In genomic region chr12:55465401-55465983, GRCm38 (mm10) we compare ENCODE assay signal across 8 mouse cellular contexts. TPM values are rescaled to one million over a fixed set of nuclear protein-coding genes. Genes with fewer than 3 reads are reported as not detected.
DNase-seq lines count a peak whose midpoint lies in the region; ATAC-seq lines count a peak whose summit lies in the region.

No protein-coding gene starts in this region.

- H3K27ac ChIP-seq in midbrain, embryonic 10.5 days (replicated peaks) = peak overlapping the region; percentile 67
- H3K27ac ChIP-seq in midbrain, embryonic 16.5 days (ENCODE audit: low read length) = no peak overlapping the region
- H3K27ac ChIP-seq in hindbrain, embryonic 16.5 days (ENCODE audit: low read depth, low read length) = 0 out of 2 replicates have a peak overlapping the region, but pooled peaks have one; percentile 17

- 80% methylated on average over 17 of the region's 17 CpGs for WGBS in midbrain, embryonic 10.5 days
- WGBS in midbrain, embryonic 16.5 days = 76% methylated on average over 17 of the region's 17 CpGs
- 68% methylated on average over 17 of the region's 17 CpGs for WGBS in hindbrain, embryonic 16.5 days

- no peak for ATAC-seq in midbrain, embryonic 16.5 days
- ATAC-seq in hindbrain, embryonic 16.5 days = peak; percentile 8; the same call in 1 of the 2 replicates

- H3K4me1 ChIP-seq in midbrain, embryonic 10.5 days = peaks cover 62% of the 10 kb centered on the region
- peaks cover 19% of the 10 kb centered on the region for H3K4me1 ChIP-seq in midbrain, embryonic 16.5 days (ENCODE audit: control insufficient read depth, insufficient read depth, low read length)
- H3K4me1 ChIP-seq in hindbrain, embryonic 16.5 days (ENCODE audit: control insufficient read depth, insufficient read depth, low read depth, low read length) = peaks cover 26% of the 10 kb centered on the region

- H3K4me3 ChIP-seq in midbrain, embryonic 10.5 days = no peak overlapping the region
- H3K4me3 ChIP-seq in midbrain, embryonic 16.5 days (ENCODE audit: low read depth, low read length) = no peak overlapping the region
- no peak overlapping the region for H3K4me3 ChIP-seq in hindbrain, embryonic 16.5 days (ENCODE audit: low read length)

- H3K9ac ChIP-seq in midbrain, embryonic 16.5 days (ENCODE audit: low read depth, low read length) = no peak overlapping the region
- H3K9ac ChIP-seq in hindbrain, embryonic 16.5 days (ENCODE audit: low read depth, low read length) = no peak overlapping the region

- no peaks in the 10 kb centered on the region for H3K9me3 ChIP-seq in midbrain, embryonic 10.5 days (replicated peaks)
- H3K9me3 ChIP-seq in midbrain, embryonic 16.5 days (replicated peaks; ENCODE audit: control insufficient read depth, low read length, poor library complexity, severe bottlenecking) = no peaks in the 10 kb centered on the region
- no peaks in the 10 kb centered on the region for H3K9me3 ChIP-seq in hindbrain, embryonic 16.5 days (ENCODE audit: control insufficient read depth, low read length)

- DNase-seq in midbrain, embryonic 10.5 days (ENCODE audit: low spot score) = no peak
- peak; percentile 70 for DNase-seq in cerebellum, adult 11 months
- DNase-seq in lung, postnatal 25 days (ENCODE audit: low spot score) = peak; percentile 67
- no peak for DNase-seq in embryo, embryonic 10.5 days (ENCODE audit: low spot score)
- no peak for DNase-seq in layer of hippocampus, adult 8-10 months (ENCODE audit: low spot score in 2 of 2)
- DNase-seq in layer of hippocampus, postnatal 36 days = no peak

- no peak overlapping the region for H3K4me2 ChIP-seq in midbrain, embryonic 16.5 days (ENCODE audit: low read length)
- no peak overlapping the region for H3K4me2 ChIP-seq in hindbrain, embryonic 16.5 days (ENCODE audit: low read length)

- peaks cover 40% of the 10 kb centered on the region for H3K27me3 ChIP-seq in midbrain, embryonic 10.5 days (ENCODE audit: low read depth, poor library complexity, severe bottlenecking)
- H3K27me3 ChIP-seq in midbrain, embryonic 16.5 days (ENCODE audit: control insufficient read depth, insufficient read depth, low read depth, low read length) = no peaks in the 10 kb centered on the region
- H3K27me3 ChIP-seq in hindbrain, embryonic 16.5 days (replicated peaks; ENCODE audit: control insufficient read depth, insufficient read depth, low read length) = no peaks in the 10 kb centered on the region

- no peaks in the 10 kb centered on the region for H3K36me3 ChIP-seq in midbrain, embryonic 10.5 days
- no peaks in the 10 kb centered on the region for H3K36me3 ChIP-seq in midbrain, embryonic 16.5 days (ENCODE audit: control insufficient read depth, insufficient read depth, low read length)
- H3K36me3 ChIP-seq in hindbrain, embryonic 16.5 days (ENCODE audit: control insufficient read depth, insufficient read depth, low read length) = no peaks in the 10 kb centered on the region

RNA-seq across cellular contexts. Expression of gene Nfkbia, which starts 27.0 kb away (rescaled TPM):
- 39.0 and 43.8 TPM in 2 replicates for polyA plus RNA-seq in midbrain, embryonic 10.5 days (2016; fragmentation: Nextera tagmentation; extraction: Ambion mirVana)
- 55.2 and 64.3 TPM in 2 replicates for polyA plus RNA-seq in midbrain, embryonic 16.5 days (2015; fragmentation: Nextera tagmentation; extraction: Ambion mirVana)
- 62.3 and 64.3 TPM in 2 replicates for polyA plus RNA-seq in hindbrain, embryonic 16.5 days (2015; fragmentation: Nextera tagmentation; extraction: Ambion mirVana)
- 10 to 100 TPM; 23.8 to 46.1 (median 33.3) TPM for total RNA-seq in layer of hippocampus, adult 8-10 months (2022)
- total RNA-seq in layer of hippocampus, postnatal 36 days (2021) = 10 to 100 TPM; 36.5 to 44.3 TPM

Comparison
In these comparisons a context has a peak if more than half of its experiments do, and no peak if none do; other contexts are left out.
1. DNase-seq: peak in cerebellum, adult 11 months (single experiment) and lung, postnatal 25 days (single experiment); none in midbrain, embryonic 10.5 days (single experiment), embryo, embryonic 10.5 days (single experiment), layer of hippocampus, adult 8-10 months (0 of 2) and layer of hippocampus, postnatal 36 days (0 of 2).